Mouse (Mus musculus): ENCODE results near the gene Tyk2. TPM values are rescaled to one million over a fixed set of nuclear protein-coding genes. Genes with fewer than 3 reads are reported as not detected.
A peak's percentile ranks its signal among the peaks of the same experiment; 100 is the strongest.

Tyk2 gene
- polyA plus RNA-seq, 1 experiment: 11.4 TPM

- no peak for TF ChIP-seq CTCF (IDR thresholded peaks at IDR 0.05; ENCODE audit: control insufficient read depth, insufficient read depth, insufficient replicate concordance, low read depth, low read length)
- 0 out of 2 replicates have a peak, but pooled peaks have one; percentile 32 for TF ChIP-seq POLR2A (IDR thresholded peaks at IDR 0.05; ENCODE audit: control insufficient read depth, low read depth, low read length)
- Histone ChIP-seq H3K27me3 (ENCODE audit: control insufficient read depth, insufficient read depth, low read length) (no peaks in the 10 kb centered on the region), H3K4me3 (ENCODE audit: control insufficient read depth, low read depth, low read length) (0 out of 2 replicates have a peak overlapping the region, but pooled peaks have one; percentile 16), H3K27ac (ENCODE audit: control insufficient read depth, insufficient read depth, low read depth, low read length) (no peak overlapping the region), H3K36me3 (ENCODE audit: control insufficient read depth, insufficient read depth, low read length) (no peaks in the 10 kb centered on the region; the same call in 1 of the 2 replicates), H3K4me1 (ENCODE audit: control insufficient read depth, insufficient read depth, low read length) (peaks cover 9% of the 10 kb centered on the region)
Observed at GRCm38 (mm10) chr9:21093423-21093822, 37.6 kb downstream of the Tyk2 start.

GRCm38 (mm10) chr9:21091707-21092320 lies 39.2 kb downstream of the Tyk2 start, which contains the start of the genes Gm38431 and Raver1:
TSS of gene Gm38431 (minus strand) at chr9:21091997.
TSS of gene Raver1 (minus strand) at chr9:21092008.
- Histone ChIP-seq H3K4me3 (ENCODE audit: control insufficient read depth, low read depth, low read length) (peak within 1 kb of the TSS; percentile 90), H3K4me1 (ENCODE audit: control insufficient read depth, insufficient read depth, low read length) (peaks cover 9% of the 10 kb centered on the region), H3K36me3 (ENCODE audit: control insufficient read depth, insufficient read depth, low read length) (no peaks in the 10 kb centered on the region; the same call in 1 of the 2 replicates), H3K27ac (ENCODE audit: control insufficient read depth, insufficient read depth, low read depth, low read length) (peak within 1 kb of the TSS; percentile 93), H3K27me3 (ENCODE audit: control insufficient read depth, insufficient read depth, low read length) (no peaks in the 10 kb centered on the region)
- TF ChIP-seq CTCF (IDR thresholded peaks at IDR 0.05; ENCODE audit: control insufficient read depth, insufficient read depth, insufficient replicate concordance, low read depth, low read length): no peak
- peak; percentile 91 for TF ChIP-seq POLR2A (IDR thresholded peaks at IDR 0.05; ENCODE audit: control insufficient read depth, low read depth, low read length)

DNA sequence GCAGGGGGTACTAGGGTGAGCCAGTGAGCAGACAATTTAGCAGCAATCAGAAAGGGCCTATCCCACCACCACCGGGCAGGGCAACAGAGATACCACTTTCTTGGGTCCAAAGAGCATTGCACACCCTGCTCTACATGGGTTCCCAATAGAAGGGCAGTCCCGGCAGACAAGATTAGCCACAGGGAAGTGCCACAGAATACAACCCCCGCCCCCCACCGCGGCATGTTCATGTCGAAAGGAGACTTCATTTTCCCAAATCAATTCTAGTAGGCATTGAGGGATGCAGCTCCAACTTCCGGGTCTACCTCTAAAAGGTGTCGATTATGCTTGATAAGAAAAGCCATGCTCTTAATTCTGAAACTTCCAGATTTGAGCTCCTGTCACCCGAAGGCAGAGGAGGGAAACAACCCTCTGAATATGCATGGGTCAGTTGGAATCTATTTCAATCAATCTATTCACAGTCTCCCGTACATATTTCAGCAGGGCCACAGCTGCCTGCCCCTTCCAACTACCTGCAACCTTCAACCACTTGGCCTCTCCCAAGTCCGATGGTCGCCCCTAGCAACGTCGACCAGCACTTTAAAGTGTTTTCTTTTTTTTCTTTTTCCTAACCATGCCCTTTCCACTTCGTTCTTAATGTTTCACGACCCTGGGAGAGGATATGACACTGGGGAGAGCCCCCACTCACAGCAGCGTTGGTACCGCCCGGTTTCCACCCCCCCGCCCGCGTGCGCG lies 39.9 kb downstream of the Tyk2 start:
- H3K4me3 ChIP-seq (ENCODE audit: control insufficient read depth, low read depth, low read length): peak overlapping the region; percentile 90
- peaks cover 4% of the 10 kb centered on the region for H3K36me3 ChIP-seq (ENCODE audit: control insufficient read depth, insufficient read depth, low read length)
- H3K27me3 ChIP-seq (ENCODE audit: control insufficient read depth, insufficient read depth, low read length): no peaks in the 10 kb centered on the region
- TF ChIP-seq CTCF (IDR thresholded peaks at IDR 0.05; ENCODE audit: control insufficient read depth, insufficient read depth, insufficient replicate concordance, low read depth, low read length) (no peak), POLR2A (IDR thresholded peaks at IDR 0.05; ENCODE audit: control insufficient read depth, low read depth, low read length) (no peak)
- peak overlapping the region; percentile 79 for H3K27ac ChIP-seq (ENCODE audit: control insufficient read depth, insufficient read depth, low read depth, low read length)
- H3K4me1 ChIP-seq (ENCODE audit: control insufficient read depth, insufficient read depth, low read length): peaks cover 9% of the 10 kb centered on the region

GRCm38 (mm10) chr9:21090537-21090936 lies 40.5 kb downstream of the Tyk2 start:
- Histone ChIP-seq H3K27me3 (ENCODE audit: control insufficient read depth, insufficient read depth, low read length) (no peaks in the 10 kb centered on the region), H3K4me3 (ENCODE audit: control insufficient read depth, low read depth, low read length) (peak overlapping the region; percentile 90), H3K36me3 (ENCODE audit: control insufficient read depth, insufficient read depth, low read length) (peaks cover 6% of the 10 kb centered on the region), H3K27ac (ENCODE audit: control insufficient read depth, insufficient read depth, low read depth, low read length) (no peak overlapping the region), H3K4me1 (ENCODE audit: control insufficient read depth, insufficient read depth, low read length) (peaks cover 9% of the 10 kb centered on the region)
- TF ChIP-seq CTCF (IDR thresholded peaks at IDR 0.05; ENCODE audit: control insufficient read depth, insufficient read depth, insufficient replicate concordance, low read depth, low read length): no peak
- no peak for TF ChIP-seq POLR2A (IDR thresholded peaks at IDR 0.05; ENCODE audit: control insufficient read depth, low read depth, low read length)

DNA sequence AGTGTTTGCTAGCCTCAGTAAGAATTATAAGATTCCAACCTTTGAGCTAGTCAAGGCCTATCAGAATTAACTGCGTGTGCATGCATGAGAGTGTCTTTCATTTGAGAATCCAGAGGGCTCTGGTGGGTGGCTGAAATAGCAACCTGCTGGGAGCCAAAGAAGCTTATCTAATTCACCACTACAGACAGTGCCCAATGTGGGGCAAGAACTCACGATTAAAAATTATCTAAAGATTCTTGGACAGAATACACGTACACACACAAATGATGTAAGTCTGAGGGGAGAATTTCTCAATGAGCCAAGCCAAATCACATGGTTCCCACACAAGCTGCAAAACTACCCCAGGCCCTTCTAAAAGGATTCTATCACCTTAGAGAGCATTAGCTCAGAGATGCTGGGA lies 47.7 kb downstream of the Tyk2 start:
- Histone ChIP-seq H3K4me3 (ENCODE audit: control insufficient read depth, low read depth, low read length) (no peak overlapping the region), H3K4me1 (ENCODE audit: control insufficient read depth, insufficient read depth, low read length) (no peaks in the 10 kb centered on the region), H3K27me3 (ENCODE audit: control insufficient read depth, insufficient read depth, low read length) (no peaks in the 10 kb centered on the region), H3K27ac (ENCODE audit: control insufficient read depth, insufficient read depth, low read depth, low read length) (no peak overlapping the region), H3K36me3 (ENCODE audit: control insufficient read depth, insufficient read depth, low read length) (peaks cover 9% of the 10 kb centered on the region)
- TF ChIP-seq CTCF (IDR thresholded peaks at IDR 0.05; ENCODE audit: control insufficient read depth, insufficient read depth, insufficient replicate concordance, low read depth, low read length): no peak

DNA sequence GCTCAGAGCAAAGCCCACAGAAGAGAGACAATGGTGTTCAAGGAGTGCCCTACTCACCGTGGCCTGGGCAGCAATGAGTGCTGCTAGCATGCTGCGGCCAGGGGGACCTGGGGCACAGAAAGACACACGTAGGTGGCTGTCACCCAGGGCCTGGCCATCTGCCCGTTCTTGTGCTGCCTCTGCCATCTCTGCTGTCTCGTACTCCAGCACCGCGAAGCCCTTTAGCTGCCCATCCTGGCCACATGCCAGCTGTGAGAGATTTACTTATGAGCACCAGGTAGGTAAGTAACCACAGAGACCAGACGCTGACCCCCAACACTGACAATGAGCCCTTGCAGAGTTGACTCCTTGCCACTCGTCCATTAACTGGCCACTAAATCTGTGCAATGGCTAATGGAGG lies 49.9 kb downstream of the Tyk2 start:
- H3K4me3 ChIP-seq (ENCODE audit: control insufficient read depth, low read depth, low read length): no peak overlapping the region
- no peaks in the 10 kb centered on the region for H3K27me3 ChIP-seq (ENCODE audit: control insufficient read depth, insufficient read depth, low read length)
- H3K4me1 ChIP-seq (ENCODE audit: control insufficient read depth, insufficient read depth, low read length): no peaks in the 10 kb centered on the region
- H3K27ac ChIP-seq (ENCODE audit: control insufficient read depth, insufficient read depth, low read depth, low read length): no peak overlapping the region
- peaks cover 6% of the 10 kb centered on the region for H3K36me3 ChIP-seq (ENCODE audit: control insufficient read depth, insufficient read depth, low read length)
- no peak for TF ChIP-seq POLR2A (IDR thresholded peaks at IDR 0.05; ENCODE audit: control insufficient read depth, low read depth, low read length)

DNA sequence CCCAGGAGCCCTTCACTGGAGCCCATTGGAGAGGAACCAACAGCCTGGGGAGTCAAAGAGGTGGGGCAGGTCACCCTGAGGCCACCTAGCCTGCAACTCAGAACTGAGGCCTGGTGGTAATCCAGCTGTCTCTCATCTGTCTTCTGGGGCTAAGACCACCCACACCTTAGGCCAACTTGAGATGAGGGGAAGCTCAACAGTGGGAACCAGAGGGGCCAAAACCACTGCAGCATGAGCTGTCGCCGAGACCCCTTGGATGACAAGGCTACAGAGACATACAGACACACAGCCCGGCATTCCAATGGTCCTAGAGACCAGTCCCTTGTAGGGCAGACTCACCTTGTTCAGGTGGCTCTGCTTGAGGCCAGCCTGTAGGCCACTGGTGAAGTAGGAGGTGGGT lies 55.4 kb downstream of the Tyk2 start:
- TF ChIP-seq POLR2A (IDR thresholded peaks at IDR 0.05; ENCODE audit: control insufficient read depth, low read depth, low read length) (no peak), CTCF (IDR thresholded peaks at IDR 0.05; ENCODE audit: control insufficient read depth, insufficient read depth, insufficient replicate concordance, low read depth, low read length) (no peak)
- no peak overlapping the region for H3K27ac ChIP-seq (ENCODE audit: control insufficient read depth, insufficient read depth, low read depth, low read length)
- H3K36me3 ChIP-seq (ENCODE audit: control insufficient read depth, insufficient read depth, low read length): peaks cover 4% of the 10 kb centered on the region
- H3K4me1 ChIP-seq (ENCODE audit: control insufficient read depth, insufficient read depth, low read length): peaks cover 5% of the 10 kb centered on the region
- H3K27me3 ChIP-seq (ENCODE audit: control insufficient read depth, insufficient read depth, low read length): no peaks in the 10 kb centered on the region
- H3K4me3 ChIP-seq (ENCODE audit: control insufficient read depth, low read depth, low read length): no peak overlapping the region

All from testis, adult 2 months (tissue).